ENCODE assay signal across 8 mouse cellular contexts in the genomic region with DNA sequence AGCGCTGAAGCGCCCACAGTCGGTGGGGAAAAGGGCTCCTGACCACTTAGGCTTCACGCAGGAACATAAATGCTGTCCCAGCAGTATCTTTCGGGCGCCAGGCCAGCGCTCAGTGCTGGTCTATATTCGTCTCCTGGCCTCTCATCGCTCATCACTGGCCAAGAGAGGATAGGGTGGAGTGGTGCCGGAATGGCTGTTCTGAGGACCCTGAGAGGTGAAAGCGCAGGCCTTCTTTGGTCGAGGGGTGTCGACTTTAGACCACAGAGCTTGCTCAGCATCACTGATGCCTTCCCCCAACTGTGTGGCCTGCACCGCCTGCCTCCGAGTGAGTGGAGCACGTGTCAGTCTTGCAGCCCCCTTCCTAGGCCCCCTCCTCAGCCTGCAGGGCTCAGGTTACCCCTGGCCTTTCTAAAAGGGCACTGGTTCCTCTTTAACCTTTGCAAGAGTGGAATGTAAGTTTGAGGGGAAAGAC. TPM values are rescaled to one million over a fixed set of nuclear protein-coding genes. Genes with fewer than 3 reads are reported as not detected.
DNase-seq lines count a peak whose midpoint lies in the region; ATAC-seq and TF ChIP-seq lines count a peak whose summit lies in the region.

No protein-coding gene starts in this region.

- H3K9me3 ChIP-seq in erythroblast, embryonic 14.5 days (ENCODE audit: control insufficient read depth, low read length): no peaks in the 10 kb centered on the region
- H3K9me3 ChIP-seq in forebrain, embryonic 14.5 days (replicated peaks; ENCODE audit: control insufficient read depth, low read length): no peaks in the 10 kb centered on the region
- H3K9me3 ChIP-seq in hindbrain, embryonic 10.5 days: no peaks in the 10 kb centered on the region
- no peaks in the 10 kb centered on the region for H3K9me3 ChIP-seq in liver, embryonic 14.5 days (ENCODE audit: control insufficient read depth, low read length)

- peak overlapping the region; percentile 97 for H3K9ac ChIP-seq in forebrain, embryonic 14.5 days (ENCODE audit: low read length)
- no peak overlapping the region; the same call in 1 of the 2 replicates for H3K9ac ChIP-seq in liver, embryonic 14.5 days (replicated peaks)

- peaks cover 16% of the 10 kb centered on the region for H3K27me3 ChIP-seq in erythroblast, embryonic 14.5 days (ENCODE audit: control insufficient read depth)
- no peaks in the 10 kb centered on the region for H3K27me3 ChIP-seq in forebrain, embryonic 14.5 days (replicated peaks; ENCODE audit: control insufficient read depth, insufficient read depth, low read length)
- no peaks in the 10 kb centered on the region for H3K27me3 ChIP-seq in hindbrain, embryonic 10.5 days (ENCODE audit: insufficient read depth, poor library complexity, severe bottlenecking)
- H3K27me3 ChIP-seq in liver, embryonic 14.5 days (ENCODE audit: control insufficient read depth, insufficient read depth, low read length): no peaks in the 10 kb centered on the region; the same call in 1 of the 2 replicates

- peak; percentile 45 for DNase-seq in MN1 (ENCODE audit: low spot score)
- DNase-seq in forebrain, embryonic 14.5 days (ENCODE audit: low spot score): peak; percentile 7
- peak; percentile 74 for DNase-seq in hindbrain, embryonic 10.5 days (ENCODE audit: low spot score)
- DNase-seq in liver, embryonic 14.5 days (ENCODE audit: low read depth in 3 of 3, low spot score in 3 of 3): no peak
- DNase-seq in skeletal muscle tissue, adult 2 months (ENCODE audit: low read depth, low spot score): peak; percentile 95
- no peak for DNase-seq in frontal cortex, postnatal 25 days (ENCODE audit: low spot score in 2 of 2)

- no peak for TF ChIP-seq CTCF in liver, embryonic 14.5 days (IDR thresholded peaks at IDR 0.05; ENCODE audit: low read depth)

- H3K36me3 ChIP-seq in erythroblast, embryonic 14.5 days (ENCODE audit: control insufficient read depth): peaks cover 27% of the 10 kb centered on the region
- peaks cover 23% of the 10 kb centered on the region for H3K36me3 ChIP-seq in forebrain, embryonic 14.5 days (ENCODE audit: control insufficient read depth, insufficient read depth, low read length)
- peaks cover 34% of the 10 kb centered on the region for H3K36me3 ChIP-seq in hindbrain, embryonic 10.5 days
- H3K36me3 ChIP-seq in liver, embryonic 14.5 days (replicated peaks; ENCODE audit: control insufficient read depth, insufficient read depth, low read depth): peaks cover 14% of the 10 kb centered on the region

- peak overlapping the region; percentile 91 for H3K4me2 ChIP-seq in forebrain, embryonic 14.5 days (ENCODE audit: low read length)
- peak overlapping the region; percentile 85 for H3K4me2 ChIP-seq in liver, embryonic 14.5 days (ENCODE audit: low read depth)

- no peak overlapping the region; the same call in 1 of the 2 replicates for H3K27ac ChIP-seq in forebrain, embryonic 14.5 days (ENCODE audit: low read depth, low read length)
- peak overlapping the region; percentile 99 for H3K27ac ChIP-seq in hindbrain, embryonic 10.5 days
- H3K27ac ChIP-seq in liver, embryonic 14.5 days: no peak overlapping the region

- H3K4me3 ChIP-seq in erythroblast, embryonic 14.5 days (replicated peaks): peak overlapping the region; percentile 79
- H3K4me3 ChIP-seq in forebrain, embryonic 14.5 days (ENCODE audit: low read depth, low read length): peak overlapping the region; percentile 100
- peak overlapping the region; percentile 97 for H3K4me3 ChIP-seq in hindbrain, embryonic 10.5 days
- peak overlapping the region; percentile 21 to 97 for H3K4me3 ChIP-seq in liver, embryonic 14.5 days (ENCODE audit: insufficient read depth in 1 of 2, low read depth in 2 of 2, low read length in 2 of 2)

- H3K4me1 ChIP-seq in erythroblast, embryonic 14.5 days (ENCODE audit: control insufficient read depth): peaks cover 53% of the 10 kb centered on the region
- H3K4me1 ChIP-seq in forebrain, embryonic 14.5 days (ENCODE audit: control insufficient read depth, insufficient read depth, low read length): peaks cover 21% of the 10 kb centered on the region
- H3K4me1 ChIP-seq in hindbrain, embryonic 10.5 days (replicated peaks): peaks cover 60% of the 10 kb centered on the region
- peaks cover 27 to 30% of the 10 kb centered on the region in 2 experiments for H3K4me1 ChIP-seq in liver, embryonic 14.5 days (replicated peaks; ENCODE audit: control insufficient read depth in 2 of 2, insufficient read depth in 2 of 2, low read length in 1 of 2)

- no peak for TF ChIP-seq EP300 in liver, embryonic 14.5 days (IDR thresholded peaks at IDR 0.05; ENCODE audit: low read depth)

- ATAC-seq in erythroblast, adult 5-6 weeks (replicated peaks; ENCODE audit: low FRiP score, poor library complexity, severe bottlenecking): no peak
- no peak for ATAC-seq in forebrain, embryonic 14.5 days
- ATAC-seq in liver, embryonic 14.5 days (ENCODE audit: insufficient read depth): no peak

- WGBS in forebrain, embryonic 14.5 days: 4% methylated on average over 16 of the region's 16 CpGs
- 3% methylated on average over 16 of the region's 16 CpGs for WGBS in hindbrain, embryonic 10.5 days
- WGBS in liver, embryonic 14.5 days (ENCODE audit: insufficient replicate concordance): 23% methylated on average over 16 of the region's 16 CpGs

RNA-seq across cellular contexts. Expression of gene Eno3, which starts 0.5 kb away (rescaled TPM):
- 0.74 and 0.78 TPM in 2 replicates for polyA plus RNA-seq in erythroblast, embryonic 14.5 days (2012)
- 1.5 and 2.9 TPM in 2 replicates for total RNA-seq in erythroblast, adult 5-6 weeks (2015; ENCODE audit: low replicate concordance)
- 3.3 and 6.0 TPM in 2 replicates for total RNA-seq in erythroblast, adult 5-6 weeks (2017; ENCODE audit: low replicate concordance)
- polyA plus RNA-seq in forebrain, embryonic 14.5 days (2014; fragmentation: Nextera tagmentation; extraction: Ambion mirVana): 5.7 and 5.9 TPM in 2 replicates
- polyA plus RNA-seq in hindbrain, embryonic 10.5 days (2016; fragmentation: Nextera tagmentation; extraction: Ambion mirVana): 39.3 and 53.3 TPM in 2 replicates
- 3.4 and 3.7 TPM in 2 replicates for polyA plus RNA-seq in liver, embryonic 14.5 days (2012; rRNA removed)
- polyA plus RNA-seq in liver, embryonic 14.5 days (2014; fragmentation: Nextera tagmentation; extraction: Ambion mirVana): 3.6 and 3.9 TPM in 2 replicates

RNA-seq across cellular contexts. Expression of gene Pfn1, which starts 2.0 kb away (rescaled TPM):
- 240 and 308 TPM in 2 replicates for polyA plus RNA-seq in erythroblast, embryonic 14.5 days (2012)
- total RNA-seq in erythroblast, adult 5-6 weeks (2015; ENCODE audit: low replicate concordance): 414 and 492 TPM in 2 replicates
- 125 and 193 TPM in 2 replicates for total RNA-seq in erythroblast, adult 5-6 weeks (2017; ENCODE audit: low replicate concordance)
- polyA plus RNA-seq in forebrain, embryonic 14.5 days (2014; fragmentation: Nextera tagmentation; extraction: Ambion mirVana): 793 and 798 TPM in 2 replicates
- polyA plus RNA-seq in hindbrain, embryonic 10.5 days (2016; fragmentation: Nextera tagmentation; extraction: Ambion mirVana): 1,872 and 1,874 TPM in 2 replicates
- polyA plus RNA-seq in liver, embryonic 14.5 days (2012; rRNA removed): 421 and 438 TPM in 2 replicates
- polyA plus RNA-seq in liver, embryonic 14.5 days (2014; fragmentation: Nextera tagmentation; extraction: Ambion mirVana): 957 and 1,007 TPM in 2 replicates

RNA-seq across cellular contexts. Expression of gene Slc25a11, which starts 9.2 kb away (rescaled TPM):
- 2.2 and 2.4 TPM in 2 replicates for polyA plus RNA-seq in erythroblast, embryonic 14.5 days (2012)
- total RNA-seq in erythroblast, adult 5-6 weeks (2015; ENCODE audit: low replicate concordance): 17.1 and 20.1 TPM in 2 replicates
- total RNA-seq in erythroblast, adult 5-6 weeks (2017; ENCODE audit: low replicate concordance): 16.2 and 16.6 TPM in 2 replicates
- polyA plus RNA-seq in forebrain, embryonic 14.5 days (2014; fragmentation: Nextera tagmentation; extraction: Ambion mirVana): 165 and 190 TPM in 2 replicates
- 144 and 155 TPM in 2 replicates for polyA plus RNA-seq in hindbrain, embryonic 10.5 days (2016; fragmentation: Nextera tagmentation; extraction: Ambion mirVana)
- polyA plus RNA-seq in liver, embryonic 14.5 days (2012; rRNA removed): 39.0 and 43.9 TPM in 2 replicates
- polyA plus RNA-seq in liver, embryonic 14.5 days (2014; fragmentation: Nextera tagmentation; extraction: Ambion mirVana): 60.8 and 67.8 TPM in 2 replicates

RNA-seq across cellular contexts. Expression of gene Rnf167, which starts 9.5 kb away (rescaled TPM):
- 24.0 and 33.2 TPM in 2 replicates for polyA plus RNA-seq in erythroblast, embryonic 14.5 days (2012)
- total RNA-seq in erythroblast, adult 5-6 weeks (2015; ENCODE audit: low replicate concordance): 146 and 222 TPM in 2 replicates
- 217 and 308 TPM in 2 replicates for total RNA-seq in erythroblast, adult 5-6 weeks (2017; ENCODE audit: low replicate concordance)
- polyA plus RNA-seq in forebrain, embryonic 14.5 days (2014; fragmentation: Nextera tagmentation; extraction: Ambion mirVana): 105 and 118 TPM in 2 replicates
- polyA plus RNA-seq in hindbrain, embryonic 10.5 days (2016; fragmentation: Nextera tagmentation; extraction: Ambion mirVana): 90.6 and 97.1 TPM in 2 replicates
- polyA plus RNA-seq in liver, embryonic 14.5 days (2012; rRNA removed): 47.7 and 48.4 TPM in 2 replicates
- polyA plus RNA-seq in liver, embryonic 14.5 days (2014; fragmentation: Nextera tagmentation; extraction: Ambion mirVana): 56.0 and 66.9 TPM in 2 replicates

RNA-seq across cellular contexts. Expression of gene Spag7, which starts 12.7 kb away (rescaled TPM):
- polyA plus RNA-seq in erythroblast, embryonic 14.5 days (2012): 11.0 and 18.1 TPM in 2 replicates
- total RNA-seq in erythroblast, adult 5-6 weeks (2015; ENCODE audit: low replicate concordance): 10.6 and 31.3 TPM in 2 replicates
- total RNA-seq in erythroblast, adult 5-6 weeks (2017; ENCODE audit: low replicate concordance): 21.4 and 25.6 TPM in 2 replicates
- polyA plus RNA-seq in forebrain, embryonic 14.5 days (2014; fragmentation: Nextera tagmentation; extraction: Ambion mirVana): 65.4 and 83.9 TPM in 2 replicates
- polyA plus RNA-seq in hindbrain, embryonic 10.5 days (2016; fragmentation: Nextera tagmentation; extraction: Ambion mirVana): 185 and 191 TPM in 2 replicates
- polyA plus RNA-seq in liver, embryonic 14.5 days (2012; rRNA removed): 24.6 and 42.0 TPM in 2 replicates
- polyA plus RNA-seq in liver, embryonic 14.5 days (2014; fragmentation: Nextera tagmentation; extraction: Ambion mirVana): 27.4 and 29.6 TPM in 2 replicates

Comparison
In these comparisons a context has a peak if more than half of its experiments do, and no peak if none do; other contexts are left out.
1. DNase-seq: peak in MN1 (single experiment), forebrain, embryonic 14.5 days (single experiment), hindbrain, embryonic 10.5 days (single experiment) and skeletal muscle tissue, adult 2 months (single experiment); none in liver, embryonic 14.5 days (0 of 3) and frontal cortex, postnatal 25 days (0 of 2).
2. RNA of gene Slc25a11, which starts 9.2 kb away (polyA plus RNA-seq): 165 to 190 TPM in forebrain, embryonic 14.5 days, 144 to 155 TPM in hindbrain, embryonic 10.5 days and 39.0 to 67.8 TPM in liver, embryonic 14.5 days; 2.2 to 2.4 TPM in erythroblast, embryonic 14.5 days; every median in the first group is over 10 times any median in the second.
3. Peak in every context shown above with its lines, with median percentiles within 50 percentile points of each other: H3K4me3 ChIP-seq.